Mouse (Mus musculus) yolk sac, embryonic 10.5 days (tissue): ENCODE data around the gene Ano8.
"Not testable (repeated sequence)": the region's sequence is repeated elsewhere in the genome, so short reads cannot be mapped to it uniquely, and the experiment has no call there.

Source experiments
- DNase-seq: peaks from one replicate; pipeline ENCODE4 v3.0.0-alpha.2; 2017; ENCODE audit warnings: low spot score

Gene Ano8

DNA sequence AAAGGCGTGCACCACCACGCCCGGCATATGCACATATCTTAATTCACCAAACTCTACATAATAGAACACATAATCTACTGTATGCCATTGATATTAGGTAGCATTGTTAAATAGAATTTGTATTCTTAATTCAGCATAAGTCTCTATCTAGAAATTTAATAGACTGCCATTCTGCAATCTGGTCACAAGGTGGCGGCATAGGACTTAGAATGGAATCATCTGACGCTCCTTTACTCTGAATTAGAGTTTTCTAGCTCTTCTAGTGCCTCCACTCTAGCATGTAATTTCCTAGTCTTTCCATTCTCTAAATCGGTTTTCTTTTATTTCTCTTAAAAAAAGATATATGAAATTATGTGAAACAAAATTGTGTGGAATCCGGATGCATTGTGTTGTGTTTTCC lies 44.4 kb downstream of the Ano8 start:
- DNase-seq, result no peak

GRCm38 (mm10) chr8:71437041-71437440 lies 48.7 kb downstream of the Ano8 start:
- DNase-seq, result no peak

- DNase-seq, result not testable (repeated sequence)
Measured at GRCm38 (mm10) chr8:71432935-71433334, 52.8 kb downstream of the Ano8 start.
